Mouse (Mus musculus): Measurements from ENCODE around the gene Capn2. TPM values are rescaled to one million over a fixed set of nuclear protein-coding genes. Genes with fewer than 3 reads are reported as not detected.

The Capn2 gene
- total and polyA plus RNA-seq, 3 experiments: 10.6 to 19.3 TPM; not detected in 1

GRCm38 (mm10) chr1:182482991-182483909, 34.2 kb downstream of the Capn2 start:
- Histone ChIP-seq H3K4me1 (ENCODE audit: control insufficient read depth in 1 of 2, insufficient read depth in 2 of 2, low read length in 2 of 2) (no peaks in the 10 kb centered on the region), H3K36me3 (ENCODE audit: control insufficient read depth in 1 of 2, insufficient read depth in 2 of 2, low read length in 2 of 2) (no peaks in the 10 kb centered on the region), H3K27me3 (ENCODE audit: control insufficient read depth in 1 of 2, insufficient read depth in 2 of 2, low read length in 2 of 2) (no peaks in the 10 kb centered on the region), H3K4me3 (ENCODE audit: control insufficient read depth in 1 of 2, insufficient read depth in 1 of 2, low read depth in 2 of 2, low read length in 2 of 2) (no peak overlapping the region), H3K9ac (ENCODE audit: control insufficient read depth, low read depth, low read length, poor library complexity, severe bottlenecking) (no peak overlapping the region), H3K27ac (ENCODE audit: control insufficient read depth, low read depth, low read length) (no peak overlapping the region), H3K79me2 (ENCODE audit: control insufficient read depth, insufficient read depth, low read length, poor library complexity) (no peaks in the 10 kb centered on the region), H3K9me3 (replicated peaks; ENCODE audit: insufficient read depth, low read length) (no peaks in the 10 kb centered on the region)
- DNase-seq (ENCODE audit: low read depth, low spot score): no peak
- TF ChIP-seq E2F4 (IDR thresholded peaks at IDR 0.05; ENCODE audit: borderline replicate concordance, low read depth, low read length) (no peak), CTCF (IDR thresholded peaks at IDR 0.05 in 2 of 3, conservative IDR thresholded peaks at IDR 0.05 in 1 of 3; ENCODE audit: control insufficient read depth in 1 of 3, insufficient read depth in 1 of 3, low read depth in 2 of 3, low read length in 3 of 3, poor library complexity in 1 of 3, severe bottlenecking in 1 of 3) (no peak), RAD21 (IDR thresholded peaks at IDR 0.05; ENCODE audit: low read depth, low read length) (no peak), ZKSCAN1 (IDR thresholded peaks at IDR 0.05; ENCODE audit: low read depth, low read length) (no peak), ZC3H11A (IDR thresholded peaks at IDR 0.05; ENCODE audit: low read depth, low read length) (no peak), MAFK (IDR thresholded peaks at IDR 0.05; ENCODE audit: borderline replicate concordance, low read depth, low read length) (no peak), POLR2AphosphoS5 (IDR thresholded peaks at IDR 0.05; ENCODE audit: borderline replicate concordance, low read depth, low read length) (no peak), UBTF (IDR thresholded peaks at IDR 0.05; ENCODE audit: borderline replicate concordance, insufficient read depth, low read depth, low read length) (no peak), POLR2A (IDR thresholded peaks at IDR 0.05; ENCODE audit: control insufficient read depth in 1 of 2, insufficient read depth in 1 of 2, low read depth in 1 of 2, low read length in 2 of 2, poor library complexity in 1 of 2) (no peak), MAX (IDR thresholded peaks at IDR 0.05; ENCODE audit: low read length) (no peak), JUND (IDR thresholded peaks at IDR 0.05; ENCODE audit: low read depth, low read length) (no peak), ZMIZ1 (IDR thresholded peaks at IDR 0.05; ENCODE audit: low read depth, low read length) (no peak), CHD2 (IDR thresholded peaks at IDR 0.05; ENCODE audit: low read length) (no peak), MXI1 (IDR thresholded peaks at IDR 0.05; ENCODE audit: low read depth, low read length) (no peak), ELF1 (IDR thresholded peaks at IDR 0.05; ENCODE audit: low read depth, low read length) (no peak), NRF1 (IDR thresholded peaks at IDR 0.05; ENCODE audit: insufficient read depth, low read depth, low read length, poor library complexity, severe bottlenecking) (no peak)

- no peak overlapping the region for H3K4me3 ChIP-seq (ENCODE audit: control insufficient read depth in 1 of 2, insufficient read depth in 1 of 2, low read depth in 2 of 2, low read length in 2 of 2)
Measured at GRCm38 (mm10) chr1:182481646-182482295, 35.6 kb downstream of the Capn2 start.

More at GRCm38 (mm10) chr1:182481646-182482295, 35.6 kb downstream of the Capn2 start:
- Histone ChIP-seq H3K27me3 (ENCODE audit: control insufficient read depth in 1 of 2, insufficient read depth in 2 of 2, low read length in 2 of 2) (no peaks in the 10 kb centered on the region), H3K9ac (ENCODE audit: control insufficient read depth, low read depth, low read length, poor library complexity, severe bottlenecking) (no peak overlapping the region), H3K27ac (ENCODE audit: control insufficient read depth, low read depth, low read length) (no peak overlapping the region), H3K79me2 (ENCODE audit: control insufficient read depth, insufficient read depth, low read length, poor library complexity) (no peaks in the 10 kb centered on the region), H3K36me3 (ENCODE audit: control insufficient read depth in 1 of 2, insufficient read depth in 2 of 2, low read length in 2 of 2) (no peaks in the 10 kb centered on the region), H3K4me1 (ENCODE audit: control insufficient read depth in 1 of 2, insufficient read depth in 2 of 2, low read length in 2 of 2) (no peaks in the 10 kb centered on the region), H3K9me3 (replicated peaks; ENCODE audit: insufficient read depth, low read length) (no peaks in the 10 kb centered on the region)
- TF ChIP-seq EP300 (IDR thresholded peaks at IDR 0.05; ENCODE audit: low read depth in 1 of 2, low read length in 2 of 2) (no peak), NELFE (IDR thresholded peaks at IDR 0.05; ENCODE audit: low read depth, low read length) (no peak), TCF12 (IDR thresholded peaks at IDR 0.05; ENCODE audit: low read depth, low read length) (no peak), ZMIZ1 (IDR thresholded peaks at IDR 0.05; ENCODE audit: low read depth, low read length) (no peak), MAZ (IDR thresholded peaks at IDR 0.05; ENCODE audit: low read depth, low read length) (no peak), MYC (IDR thresholded peaks at IDR 0.05; ENCODE audit: low read depth, low read length) (no peak), ZC3H11A (IDR thresholded peaks at IDR 0.05; ENCODE audit: low read depth, low read length) (no peak), CTCF (IDR thresholded peaks at IDR 0.05 in 2 of 3, conservative IDR thresholded peaks at IDR 0.05 in 1 of 3; ENCODE audit: control insufficient read depth in 1 of 3, insufficient read depth in 1 of 3, low read depth in 2 of 3, low read length in 3 of 3, poor library complexity in 1 of 3, severe bottlenecking in 1 of 3) (no peak), RAD21 (IDR thresholded peaks at IDR 0.05; ENCODE audit: low read depth, low read length) (no peak), GABPA (IDR thresholded peaks at IDR 0.05; ENCODE audit: low read depth, low read length) (no peak), CHD1 (IDR thresholded peaks at IDR 0.05; ENCODE audit: low read depth, low read length) (no peak), SMC3 (IDR thresholded peaks at IDR 0.05; ENCODE audit: low read depth, low read length) (no peak), ELF1 (IDR thresholded peaks at IDR 0.05; ENCODE audit: low read depth, low read length) (no peak), JUND (IDR thresholded peaks at IDR 0.05; ENCODE audit: low read depth, low read length) (no peak)
- no peak for DNase-seq (ENCODE audit: low read depth, low spot score)

All from MEL (cell line).